ENCODE assay signal across 8 mouse cellular contexts in the genomic region with DNA sequence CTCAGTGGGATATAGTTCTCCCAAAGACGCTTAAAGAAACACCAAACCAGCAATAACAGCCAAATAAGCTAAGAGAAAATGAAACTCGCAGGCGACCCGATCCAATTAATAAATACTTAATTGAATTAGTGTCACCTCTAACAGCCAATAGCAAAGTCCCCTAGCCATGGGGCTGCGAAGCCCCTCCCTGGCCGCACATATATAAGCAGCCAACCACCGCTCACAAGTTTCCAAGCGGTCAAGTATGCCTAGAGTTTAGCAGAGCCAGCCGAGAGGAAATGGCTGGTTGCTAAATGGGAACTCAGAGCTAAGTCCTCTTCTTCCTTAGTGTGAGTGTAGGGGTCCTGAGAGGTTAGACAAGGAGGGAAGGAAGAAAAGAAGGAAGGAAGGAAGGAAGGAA. TPM values are rescaled to one million over a fixed set of nuclear protein-coding genes. Genes with fewer than 3 reads are reported as not detected.
DNase-seq lines count a peak whose midpoint lies in the region; ATAC-seq lines count a peak whose summit lies in the region.

A gene (plus strand): TSS at position 252 of the 400 bp plus-strand sequence.

- no peaks in the 10 kb centered on the region for H3K9me3 ChIP-seq in kidney, embryonic 14.5 days (ENCODE audit: control insufficient read depth, low read length)
- no peaks in the 10 kb centered on the region for H3K9me3 ChIP-seq in megakaryocyte, embryonic 14.5 days

- peak within 1 kb of the TSS; percentile 31; the same call in 1 of the 2 replicates for H3K9ac ChIP-seq in kidney, embryonic 14.5 days (ENCODE audit: low read depth, low read length)

- H3K4me2 ChIP-seq in kidney, embryonic 14.5 days (replicated peaks; ENCODE audit: low read depth, low read length), result peak within 1 kb of the TSS; percentile 70

- no peaks in the 10 kb centered on the region for H3K36me3 ChIP-seq in kidney, embryonic 14.5 days (ENCODE audit: control insufficient read depth, insufficient read depth, low read length)
- no peaks in the 10 kb centered on the region for H3K36me3 ChIP-seq in megakaryocyte, embryonic 14.5 days (replicated peaks; ENCODE audit: low read length)

- peaks cover 85% of the 10 kb centered on the region for H3K27me3 ChIP-seq in kidney, embryonic 14.5 days (ENCODE audit: control insufficient read depth, insufficient read depth, low read length)
- H3K27me3 ChIP-seq in megakaryocyte, embryonic 14.5 days (replicated peaks), result peaks cover 85% of the 10 kb centered on the region

- ATAC-seq in kidney, embryonic 14.5 days (ENCODE audit: low FRiP score, low TSS enrichment), result no peak
- ATAC-seq in granulocyte monocyte progenitor cell, adult 5-6 weeks (replicated peaks; ENCODE audit: poor library complexity, severe bottlenecking), result peak; percentile 29

- no peak within 1 kb of the TSS for H3K27ac ChIP-seq in kidney, embryonic 14.5 days (ENCODE audit: low read depth, low read length)
- H3K27ac ChIP-seq in brown adipose tissue, adult 24 weeks (replicated peaks; ENCODE audit: low read depth, low read length), result no peak within 1 kb of the TSS

- 2% methylated on average over 9 of the region's 9 CpGs for WGBS in kidney, embryonic 14.5 days

- DNase-seq in kidney, adult 8-10 months, result no peak
- no peak for DNase-seq in urinary bladder, postnatal 4 days (ENCODE audit: low spot score in 2 of 2)
- no peak for DNase-seq in urinary bladder, postnatal 10 days (ENCODE audit: low spot score)
- no peak for DNase-seq in lung, postnatal 14 days

- H3K4me3 ChIP-seq in kidney, embryonic 14.5 days (ENCODE audit: low read length), result peak within 1 kb of the TSS; percentile 40
- peak within 1 kb of the TSS; percentile 51 for H3K4me3 ChIP-seq in brown adipose tissue, adult 24 weeks (ENCODE audit: insufficient read depth, low read depth, low read length)
- H3K4me3 ChIP-seq in megakaryocyte, embryonic 14.5 days (replicated peaks), result peak within 1 kb of the TSS; percentile 90

- peaks cover 10% of the 10 kb centered on the region; the same call in 1 of the 2 replicates for H3K4me1 ChIP-seq in kidney, embryonic 14.5 days (ENCODE audit: control insufficient read depth, insufficient read depth, low read length)
- peaks cover 6% of the 10 kb centered on the region for H3K4me1 ChIP-seq in brown adipose tissue, adult 24 weeks (ENCODE audit: control insufficient read depth, insufficient read depth, insufficient read length, low read length)
- H3K4me1 ChIP-seq in megakaryocyte, embryonic 14.5 days, result peaks cover 42% of the 10 kb centered on the region

RNA-seq across cellular contexts. Expression of the gene that starts here (rescaled TPM):
- polyA plus RNA-seq in kidney, embryonic 14.5 days (2014; fragmentation: Nextera tagmentation; extraction: Ambion mirVana), result not detected in 2 replicates
- polyA plus RNA-seq in brown adipose tissue, adult 24 weeks (2012; ENCODE audit: insufficient read depth, insufficient read length, missing spikeins), result not detected in 2 replicates
- total RNA-seq in granulocyte monocyte progenitor cell, adult 5-6 weeks (2014; fragmentation: Nextera tagmentation), result not detected in 2 replicates
- total RNA-seq in granulocyte monocyte progenitor cell, adult 5-6 weeks (2017), result not detected in 2 replicates
- not detected in 2 replicates for polyA plus RNA-seq in megakaryocyte, embryonic 14.5 days (2012; ENCODE audit: insufficient read depth, low replicate concordance)

Comparison
In these comparisons a context has a peak if more than half of its experiments do, and no peak if none do; other contexts are left out.
1. Peak in ATAC-seq in granulocyte monocyte progenitor cell, adult 5-6 weeks; RNA of the gene not detected or under 1 TPM.
2. H3K4me3 ChIP-seq: peak in every context shown above with its lines; median percentile 90 in megakaryocyte, embryonic 14.5 days; 51 in brown adipose tissue, adult 24 weeks; 40 in kidney, embryonic 14.5 days.